Mouse (Mus musculus) left cerebral cortex, adult 8-10 months (tissue): ENCODE results near the gene Kcnv2. TPM values are rescaled to one million over a fixed set of nuclear protein-coding genes. Genes with fewer than 3 reads are reported as not detected.

Experiments used
- DNase-seq, 2 experiments: peaks; one replicate each; pipeline ENCODE4 v3.0.0; 2022; ENCODE audit warnings: low spot score in 2 of 2
- total RNA-seq, 4 experiments: library from RNA; stranded (reverse); gene quantifications; 2 replicates each; pipeline ENCODE4 v1.2.4; 2022

The Kcnv2 gene
- under 1 TPM in 1 of 4 experiments, not detected in 3; 0.06 TPM for total RNA-seq

DNA sequence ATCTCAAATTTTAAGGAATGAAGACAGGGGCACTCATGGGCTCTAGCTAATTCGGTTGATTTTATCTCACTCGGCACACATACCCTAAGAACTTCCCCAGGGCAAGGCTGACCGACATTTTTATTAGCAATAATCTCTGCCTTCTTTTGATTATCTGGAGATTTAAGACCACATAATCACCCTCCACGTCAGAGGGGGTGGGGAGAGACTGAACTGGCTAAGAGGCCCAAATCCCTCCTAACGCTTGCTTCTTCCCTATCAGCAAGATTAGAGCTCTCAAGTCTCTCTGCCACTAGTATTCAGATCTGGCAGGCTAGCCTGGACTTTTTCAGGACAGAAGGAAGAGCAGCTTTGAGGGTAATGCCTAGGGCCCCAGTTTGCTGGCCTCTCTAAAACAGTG lies at the start of gene Kcnv2:
Gene Kcnv2 (plus strand): TSS at position 308 of the 400 bp plus-strand sequence.
- DNase-seq = no peak

DNA sequence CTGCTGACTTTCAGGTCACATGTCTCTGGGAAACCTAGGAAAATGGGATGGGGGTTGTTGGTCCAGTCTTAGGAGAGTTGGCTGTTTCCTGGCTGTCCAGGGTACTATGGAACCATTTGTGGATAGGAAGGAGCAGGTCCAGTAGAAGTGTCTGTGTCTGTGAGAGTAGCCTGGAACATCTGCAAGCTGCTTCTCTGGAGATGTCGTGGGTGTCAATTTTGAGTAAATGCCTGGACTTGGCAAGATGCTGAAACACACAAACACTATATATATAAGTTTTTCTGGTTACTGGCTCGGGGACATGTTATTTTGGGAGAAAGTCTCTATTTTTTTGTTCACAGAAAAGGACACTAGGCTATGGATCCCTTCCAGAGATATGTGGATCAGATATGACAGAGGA lies 49.0 kb upstream of the Kcnv2 start:
- DNase-seq = peak in 1 of 2 experiments; percentile 22

DNA sequence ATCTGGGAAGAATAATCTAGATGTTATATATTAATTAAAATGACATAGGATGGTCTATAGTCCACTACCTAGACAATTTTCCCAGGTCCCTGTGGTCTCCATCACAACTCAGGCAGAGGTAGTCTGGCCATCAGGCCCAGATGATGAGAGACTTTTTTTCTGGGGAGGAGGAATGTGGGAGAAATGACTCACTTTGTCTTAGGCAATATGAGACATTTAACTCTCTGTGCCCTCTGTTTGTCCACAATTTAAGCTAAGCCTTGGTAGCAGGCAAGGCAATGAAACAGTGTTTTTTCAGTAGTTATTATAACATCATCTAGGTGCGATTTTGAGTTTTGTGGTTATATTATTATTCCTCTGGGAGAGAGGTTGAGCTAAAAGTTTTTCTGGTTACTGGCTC lies 48.0 kb upstream of the Kcnv2 start:
- no peak for DNase-seq

DNA sequence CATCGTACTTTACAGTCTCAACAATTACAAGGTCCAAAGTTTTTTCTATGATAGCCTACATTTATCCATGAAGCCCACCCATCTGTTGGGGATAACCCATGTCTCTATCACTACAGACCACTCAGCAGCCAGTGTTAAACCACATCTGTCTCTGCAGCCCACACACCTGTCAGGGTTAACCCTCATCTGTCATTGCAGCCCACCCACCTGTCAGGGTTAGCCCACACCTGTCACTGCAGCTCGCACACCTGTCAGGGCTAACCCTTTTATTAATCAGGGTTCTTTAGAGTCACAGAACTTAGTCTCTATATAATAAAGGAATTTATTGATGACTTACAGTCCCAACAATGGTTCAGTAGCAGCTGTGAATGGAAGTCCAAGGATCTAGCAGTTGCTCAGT lies 43.2 kb upstream of the Kcnv2 start:
- no peak for DNase-seq

DNA sequence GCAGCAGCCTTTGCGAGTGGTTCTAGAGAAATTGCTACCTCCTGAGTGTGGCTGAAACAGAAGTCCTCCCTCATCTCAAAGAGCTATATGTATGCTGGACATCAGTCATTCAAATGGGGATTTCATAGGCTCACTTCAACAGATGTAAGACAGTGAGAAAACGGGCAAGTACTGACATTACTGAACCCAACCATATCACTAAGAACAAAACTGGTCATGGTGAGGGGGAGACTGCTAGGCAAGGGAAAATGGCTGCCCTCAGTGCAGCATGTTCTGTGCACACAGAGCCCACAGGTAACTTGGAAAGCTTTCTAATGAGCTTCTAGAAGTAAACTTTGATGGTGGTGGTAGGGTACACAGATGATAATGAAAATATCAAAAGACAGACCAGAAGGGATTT lies 12.3 kb upstream of the Kcnv2 start:
- DNase-seq = no peak

DNA sequence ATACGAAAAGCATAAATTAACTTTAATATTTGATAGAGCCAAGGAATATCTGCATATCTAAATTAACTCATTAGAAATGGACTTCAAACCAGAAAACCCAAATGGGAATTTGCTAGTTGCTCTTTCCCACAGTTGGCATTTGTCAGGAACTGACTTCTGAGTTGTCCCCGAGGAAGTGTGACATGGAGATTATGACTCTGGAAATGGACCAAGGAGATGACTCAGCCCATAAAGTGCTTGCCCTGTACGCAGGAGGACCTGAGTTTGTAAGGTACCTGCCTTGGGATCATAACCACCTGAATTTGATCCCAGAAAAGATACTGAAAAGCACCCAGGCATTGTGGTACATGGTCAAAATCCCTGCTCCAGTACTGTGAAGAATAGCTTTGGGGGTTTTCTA lies 11.1 kb upstream of the Kcnv2 start:
- no peak for DNase-seq

DNA sequence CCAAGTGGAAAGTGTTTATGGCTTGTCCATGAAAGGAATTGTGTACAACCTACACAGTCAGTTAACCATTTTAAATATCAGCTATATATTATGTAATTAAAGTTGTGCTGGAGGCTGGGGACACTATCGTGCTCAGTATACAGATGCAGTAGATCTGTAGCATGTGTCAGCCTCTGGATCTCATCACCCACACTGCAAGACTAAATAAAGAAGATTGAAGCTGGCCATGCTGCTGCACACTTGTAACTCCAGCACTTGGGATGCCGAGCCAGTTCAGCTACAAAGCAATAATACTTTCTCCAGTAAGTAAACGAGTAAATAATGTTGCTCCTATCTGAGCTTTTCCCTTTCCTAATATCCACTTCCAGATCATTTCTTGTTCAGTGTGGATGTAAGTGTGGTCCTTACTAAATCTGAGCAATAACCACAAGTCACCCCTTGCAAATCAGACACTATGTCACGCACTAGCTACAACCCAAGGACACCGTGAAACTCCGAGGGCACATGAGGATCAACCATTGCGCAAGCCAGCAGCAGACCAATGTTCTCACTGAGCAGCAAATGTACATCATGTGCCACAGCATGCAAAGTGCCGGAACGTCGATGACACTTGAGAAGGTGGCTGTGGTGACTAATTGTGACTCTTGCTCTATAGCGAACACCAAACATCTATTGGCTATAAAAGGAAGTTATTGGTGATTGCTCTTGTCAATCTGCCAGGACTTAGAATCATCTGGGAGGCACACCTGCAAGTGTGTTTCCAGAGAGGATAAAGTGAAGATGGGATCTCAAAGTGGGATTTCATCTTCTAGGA lies 9.9 kb upstream of the Kcnv2 start:
- no peak for DNase-seq

DNA sequence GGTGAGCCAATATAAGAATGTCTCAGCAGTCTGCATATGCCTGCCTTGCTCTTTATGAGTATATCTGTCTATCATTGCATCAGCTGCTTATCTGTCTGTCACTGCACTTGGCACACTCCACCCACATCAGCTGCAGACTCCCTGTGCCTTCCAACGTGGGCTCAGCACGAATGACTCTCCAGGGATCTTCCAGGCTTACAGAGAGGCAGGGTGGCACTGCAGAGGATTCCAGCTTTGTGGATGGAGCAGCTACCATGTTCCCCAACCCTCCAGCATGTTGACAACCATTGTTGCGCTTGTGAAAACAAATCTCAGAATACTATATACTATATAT lies 9.3 kb upstream of the Kcnv2 start:
- DNase-seq = no peak

DNA sequence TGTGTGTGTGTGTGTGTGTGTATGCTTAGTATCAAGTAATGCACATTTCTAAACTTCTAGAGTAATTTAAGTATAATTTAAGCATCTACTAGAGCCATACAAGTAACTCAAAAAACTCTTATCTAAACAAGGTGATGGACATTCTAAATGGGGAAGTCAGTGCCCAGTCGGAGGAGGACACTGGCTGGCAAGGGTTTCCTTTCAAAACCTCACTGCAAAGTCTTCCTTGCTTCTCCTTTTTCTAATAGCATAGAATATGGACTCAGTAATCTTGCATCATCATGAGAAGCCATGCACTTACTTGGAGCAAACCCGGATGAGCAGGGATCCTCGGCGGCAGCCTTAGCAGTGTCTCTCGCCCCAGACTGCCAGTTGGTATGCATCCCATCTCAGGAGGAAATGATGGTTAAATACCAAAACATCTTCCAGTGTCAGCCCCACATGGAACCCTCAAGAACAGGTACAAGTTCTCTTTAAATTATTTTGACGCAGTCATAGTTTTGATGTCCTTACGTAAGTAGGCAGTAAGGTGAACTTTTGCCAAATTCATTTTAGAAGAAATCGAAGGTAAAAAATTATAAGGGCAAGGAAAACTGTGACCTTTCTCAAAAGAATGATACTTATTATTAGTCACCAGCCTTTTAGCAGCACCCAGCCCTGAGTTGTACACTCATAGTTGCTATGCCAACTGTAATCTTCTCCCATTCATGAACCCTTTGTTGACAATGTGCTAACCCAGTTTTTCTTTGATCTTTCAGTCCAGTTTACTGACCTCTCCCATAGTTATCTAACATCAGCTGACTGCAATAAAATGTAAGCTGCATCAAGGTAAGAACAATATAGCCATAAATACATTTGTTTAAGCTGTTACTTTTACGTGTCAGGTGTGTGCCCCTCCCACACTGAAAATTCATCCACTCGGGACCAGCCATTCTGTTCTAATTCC lies 5.8 kb upstream of the Kcnv2 start:
- no peak for DNase-seq

DNA sequence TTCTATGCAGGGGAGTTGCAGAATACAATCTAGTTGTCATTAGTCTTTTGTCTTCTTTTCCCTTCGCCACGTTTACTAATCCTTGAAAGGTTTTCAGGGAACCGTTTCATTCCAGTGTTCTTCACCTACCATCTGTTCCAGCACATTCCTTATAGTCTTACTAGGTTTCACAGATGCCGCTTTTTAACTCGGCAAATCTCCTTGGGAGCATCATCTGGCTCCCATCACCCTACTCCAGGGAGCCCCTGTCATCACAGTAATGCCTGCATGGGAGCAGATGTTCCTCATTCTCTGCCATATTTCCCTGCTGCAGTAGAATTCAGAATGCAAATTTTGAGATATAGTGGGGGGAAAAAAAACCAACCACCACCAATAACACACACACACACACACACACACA lies 5.1 kb upstream of the Kcnv2 start:
- DNase-seq = peak in 1 of 2 experiments; percentile 22

DNA sequence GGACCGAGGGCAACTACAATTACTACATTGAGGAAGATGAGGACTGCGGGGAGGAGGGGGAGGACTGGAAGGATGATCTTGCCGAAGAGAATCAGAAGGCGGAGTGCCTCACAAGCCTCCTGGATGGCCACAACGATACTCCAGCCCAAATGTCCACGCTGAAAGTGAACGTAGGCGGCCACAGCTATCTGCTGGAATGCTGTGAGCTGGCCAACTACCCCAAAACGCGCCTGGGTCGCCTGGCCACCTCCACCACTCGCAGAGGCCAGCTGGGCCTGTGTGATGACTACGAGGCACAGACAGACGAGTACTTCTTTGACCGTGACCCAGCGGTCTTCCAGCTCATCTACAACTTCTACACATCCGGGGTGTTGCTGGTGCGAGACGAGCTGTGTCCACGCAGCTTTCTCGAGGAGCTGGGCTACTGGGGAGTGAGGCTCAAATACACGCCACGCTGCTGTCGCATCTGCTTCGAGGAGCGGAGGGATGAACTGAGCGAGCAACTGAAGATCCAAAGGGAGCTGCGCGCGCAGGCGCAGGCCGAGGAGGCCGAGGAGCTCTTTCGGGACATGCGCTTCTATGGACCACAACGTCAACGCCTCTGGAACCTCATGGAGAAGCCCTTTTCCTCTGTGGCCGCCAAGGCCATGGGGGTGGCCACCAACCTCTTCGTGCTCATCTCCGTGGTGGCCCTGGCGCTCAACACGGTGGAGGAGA lies 681 bp downstream of the Kcnv2 start:
- DNase-seq = no peak

DNA sequence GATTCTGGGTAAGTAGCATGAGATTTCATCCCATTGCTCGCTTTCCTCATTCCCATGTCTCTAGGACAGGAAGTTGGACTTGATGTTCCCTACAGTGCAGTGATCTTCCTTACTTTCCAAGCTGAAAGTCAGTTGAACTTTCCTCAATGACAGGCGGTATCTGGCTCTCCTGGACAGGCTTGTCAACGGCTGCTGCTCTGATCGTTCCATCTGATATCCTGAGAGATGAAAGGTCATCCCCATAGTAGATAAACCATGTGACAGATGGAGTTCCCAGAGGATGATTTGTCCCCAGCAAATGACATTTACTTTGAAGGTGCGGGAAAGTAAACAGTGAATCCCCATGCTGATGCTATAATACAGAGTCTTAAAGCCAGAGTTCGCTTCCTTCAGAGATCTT lies 3.2 kb downstream of the Kcnv2 start:
- DNase-seq = no peak

DNA sequence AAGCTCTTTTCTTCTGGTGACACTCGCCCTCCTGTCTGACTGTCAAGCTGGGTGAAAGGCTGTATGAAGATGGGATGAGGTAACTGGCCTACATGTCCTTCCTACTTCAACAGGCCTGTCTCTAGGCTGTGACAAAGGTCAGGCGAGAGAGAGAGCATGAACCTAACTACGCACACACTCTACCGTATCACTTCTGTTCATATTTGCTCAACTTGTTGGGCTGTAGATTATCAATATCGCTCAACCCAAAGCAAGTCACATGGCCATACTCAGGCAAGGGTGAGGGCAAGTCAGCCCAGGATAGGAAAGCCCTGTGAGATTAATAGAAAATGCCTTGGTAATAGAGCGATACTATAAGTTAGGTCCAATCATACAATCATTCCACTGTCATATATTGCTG lies 5.2 kb downstream of the Kcnv2 start:
- DNase-seq = no peak

DNA sequence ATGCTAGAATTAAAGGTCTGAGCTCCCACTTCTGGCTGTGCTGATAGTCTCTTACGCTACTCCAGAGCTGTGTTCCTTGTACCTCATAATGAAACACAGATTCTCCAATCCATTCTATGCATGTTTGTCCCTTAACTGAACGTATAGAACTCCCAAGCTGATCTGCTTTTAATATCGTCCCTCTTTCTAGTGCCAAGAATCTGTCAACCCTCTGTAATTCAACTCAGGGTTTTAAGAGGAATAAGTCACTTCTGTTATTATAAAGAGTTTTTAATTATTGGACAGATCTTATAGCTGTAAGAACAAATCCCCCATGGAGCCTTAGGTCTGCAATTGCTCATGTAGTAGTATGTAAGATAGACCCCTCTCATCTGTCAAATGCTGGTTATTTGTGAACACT lies 5.8 kb downstream of the Kcnv2 start:
- no peak for DNase-seq

DNA sequence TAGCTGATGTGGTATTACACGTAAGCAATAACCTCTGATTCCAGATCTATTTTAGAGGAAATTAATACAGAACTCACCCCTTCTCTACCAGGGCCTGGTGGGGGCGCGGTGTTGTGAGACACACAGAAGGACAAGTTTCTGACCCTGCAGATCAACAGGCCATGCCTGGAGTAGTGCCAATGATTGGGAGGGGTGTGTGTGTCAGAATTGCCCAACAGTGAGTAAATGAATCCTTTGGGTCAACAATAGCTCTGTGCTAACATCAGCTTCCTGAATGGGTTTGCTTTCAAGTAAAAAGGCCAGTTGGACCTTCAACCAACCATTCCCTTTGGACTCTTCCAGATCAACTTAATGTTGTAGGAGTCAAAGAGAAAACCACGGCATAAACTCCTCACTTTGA lies 6.3 kb downstream of the Kcnv2 start:
- DNase-seq = no peak

DNA sequence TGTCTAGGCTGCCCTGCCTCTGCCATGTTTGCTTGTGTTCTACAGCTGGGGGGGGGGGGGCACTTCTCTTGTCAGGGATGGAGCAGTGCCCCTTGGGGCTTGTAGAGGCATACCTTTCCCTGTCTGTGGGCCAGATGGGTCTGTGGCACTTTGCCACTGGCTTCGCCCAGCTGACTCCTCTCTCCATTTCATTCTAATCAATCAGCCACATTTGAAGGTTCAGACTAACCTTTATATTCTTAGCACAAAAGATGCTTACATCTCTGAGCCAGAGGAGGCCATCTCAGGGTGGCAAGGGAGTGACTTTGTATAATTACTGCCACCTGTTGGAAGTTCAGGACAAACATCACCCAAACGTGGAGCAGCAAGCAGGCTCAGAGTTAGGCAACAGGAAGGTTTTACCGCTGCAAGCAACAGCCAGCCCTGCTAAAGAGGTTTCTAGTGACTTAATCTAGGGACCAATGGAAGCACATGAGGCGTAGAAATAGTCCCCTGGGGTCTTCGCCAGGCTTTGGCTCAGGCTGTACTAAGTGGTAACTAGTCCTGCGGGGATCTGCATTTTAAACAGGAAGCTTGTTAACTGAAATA lies 9.9 kb downstream of the Kcnv2 start:
- DNase-seq = no peak

DNA sequence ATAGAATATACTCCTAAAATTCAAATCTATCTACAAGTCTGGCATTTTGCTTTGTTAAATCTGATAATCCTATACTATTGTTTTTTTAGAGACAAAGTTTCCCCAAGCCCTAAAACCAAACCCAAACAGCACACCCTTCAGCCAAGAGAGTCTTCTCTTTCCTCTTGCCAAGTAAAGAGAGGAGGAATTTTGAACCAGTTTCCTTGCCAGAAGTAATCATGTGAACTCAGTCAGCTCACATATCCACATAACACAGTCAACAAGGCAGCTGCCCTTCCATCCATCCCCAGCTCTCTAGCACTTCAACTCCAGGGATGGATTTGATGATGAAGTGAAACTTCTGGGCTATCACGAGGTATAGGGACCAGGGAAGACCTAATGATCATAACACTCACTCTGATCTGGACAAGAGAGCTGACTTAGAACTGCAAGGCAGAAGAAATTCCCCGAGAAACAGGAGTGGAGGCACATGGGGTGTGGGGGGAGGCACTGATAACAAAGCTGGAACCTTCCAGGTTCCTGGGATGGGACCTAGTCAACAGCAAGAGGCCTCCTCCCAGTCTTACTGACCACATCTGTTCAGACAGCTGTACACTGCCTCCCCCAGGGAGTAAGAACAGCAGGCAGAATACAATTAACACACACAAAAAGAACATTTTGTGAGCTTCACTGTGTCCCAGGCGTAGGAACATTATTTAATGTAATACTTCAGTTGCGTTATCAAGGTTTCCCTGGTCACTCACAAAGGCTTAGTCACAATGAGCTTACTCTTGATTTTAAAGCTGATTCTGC lies 13.9 kb downstream of the Kcnv2 start:
- DNase-seq = no peak

DNA sequence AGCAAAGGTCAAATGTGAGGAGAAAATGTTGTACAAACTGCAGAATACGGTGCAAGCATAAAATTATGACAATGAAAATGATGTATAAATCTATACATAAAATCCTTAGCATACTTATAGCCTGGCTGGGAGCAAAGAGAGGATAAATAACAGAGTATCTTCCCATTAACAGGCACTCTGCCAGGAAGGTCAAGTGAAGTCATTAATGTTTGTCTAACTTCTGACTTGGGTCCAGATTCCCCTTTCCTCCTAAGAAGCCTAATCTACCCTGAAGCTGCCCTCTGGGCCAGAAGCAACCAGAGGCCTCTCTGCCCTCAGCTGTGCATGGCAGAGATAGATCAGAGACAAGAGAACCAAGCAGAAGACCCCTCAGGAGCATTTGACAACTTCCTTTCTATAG lies 24.1 kb downstream of the Kcnv2 start:
- no peak for DNase-seq

DNA sequence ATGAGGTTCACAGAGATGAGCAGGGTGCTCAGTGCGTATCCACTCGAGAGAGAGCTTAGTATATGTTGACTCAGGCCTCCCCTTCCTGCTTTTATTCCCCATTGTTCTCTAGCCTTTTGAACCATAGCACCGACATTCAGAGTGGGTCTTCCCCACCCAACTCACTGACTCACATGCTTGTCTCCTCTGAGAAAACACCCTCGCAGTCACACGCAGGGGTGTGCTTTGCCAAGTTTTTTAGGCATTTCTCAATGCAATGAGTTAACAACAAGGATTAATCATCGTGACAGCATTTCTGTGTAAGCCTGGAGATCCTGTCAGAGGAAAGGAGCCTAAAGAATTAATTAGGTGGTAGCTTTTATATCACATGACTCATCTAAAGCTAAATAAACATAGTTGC lies 29.3 kb downstream of the Kcnv2 start:
- DNase-seq = peak; percentile 5 to 22

DNA sequence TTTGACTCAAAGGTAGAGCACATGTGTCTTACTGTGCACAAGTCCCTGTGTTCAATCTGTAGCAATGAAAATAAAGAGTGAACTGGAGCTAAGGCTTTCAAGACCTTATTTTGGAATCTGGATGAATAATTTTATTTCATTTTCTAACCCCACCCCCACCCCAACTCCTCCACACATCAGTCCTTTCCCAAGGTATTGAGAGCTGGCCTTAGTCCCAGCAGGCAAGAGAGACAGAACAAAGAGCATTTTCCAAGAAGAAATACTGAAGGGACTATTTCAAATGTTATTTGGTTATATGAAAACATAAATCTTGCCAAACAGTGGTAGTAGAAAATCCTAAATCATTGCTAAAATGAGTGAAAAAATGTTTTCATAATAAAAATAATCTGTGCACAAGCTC lies 38.0 kb downstream of the Kcnv2 start:
- no peak for DNase-seq

DNA sequence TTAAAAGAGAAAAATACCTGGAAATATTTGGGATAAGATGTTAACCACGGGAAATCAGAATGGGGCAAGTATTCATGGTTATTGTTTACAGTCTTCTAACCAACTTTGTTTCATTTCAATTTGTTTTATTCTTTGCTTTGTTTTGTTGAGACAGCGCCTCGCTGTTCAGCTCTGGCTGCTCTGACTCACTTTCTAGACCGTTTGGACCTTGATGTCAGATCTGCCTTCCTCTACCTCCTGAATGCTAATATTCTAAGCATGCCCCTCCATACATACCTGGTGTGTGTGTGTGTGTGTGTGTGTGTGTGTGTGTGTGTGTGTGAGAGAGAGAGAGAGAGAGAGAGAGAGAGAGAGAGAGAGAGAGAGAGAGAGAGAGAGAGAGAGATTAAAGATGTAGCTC lies 41.5 kb downstream of the Kcnv2 start:
- no peak for DNase-seq
